Mouse (Mus musculus) ovary, postnatal 10 days (tissue): ENCODE measurements around the gene Tbrg4.

Experiments
- DNase-seq: peaks from one replicate; pipeline ENCODE4 v3.0.0; 2022; ENCODE audit warnings: low spot score

The Tbrg4 gene

DNA sequence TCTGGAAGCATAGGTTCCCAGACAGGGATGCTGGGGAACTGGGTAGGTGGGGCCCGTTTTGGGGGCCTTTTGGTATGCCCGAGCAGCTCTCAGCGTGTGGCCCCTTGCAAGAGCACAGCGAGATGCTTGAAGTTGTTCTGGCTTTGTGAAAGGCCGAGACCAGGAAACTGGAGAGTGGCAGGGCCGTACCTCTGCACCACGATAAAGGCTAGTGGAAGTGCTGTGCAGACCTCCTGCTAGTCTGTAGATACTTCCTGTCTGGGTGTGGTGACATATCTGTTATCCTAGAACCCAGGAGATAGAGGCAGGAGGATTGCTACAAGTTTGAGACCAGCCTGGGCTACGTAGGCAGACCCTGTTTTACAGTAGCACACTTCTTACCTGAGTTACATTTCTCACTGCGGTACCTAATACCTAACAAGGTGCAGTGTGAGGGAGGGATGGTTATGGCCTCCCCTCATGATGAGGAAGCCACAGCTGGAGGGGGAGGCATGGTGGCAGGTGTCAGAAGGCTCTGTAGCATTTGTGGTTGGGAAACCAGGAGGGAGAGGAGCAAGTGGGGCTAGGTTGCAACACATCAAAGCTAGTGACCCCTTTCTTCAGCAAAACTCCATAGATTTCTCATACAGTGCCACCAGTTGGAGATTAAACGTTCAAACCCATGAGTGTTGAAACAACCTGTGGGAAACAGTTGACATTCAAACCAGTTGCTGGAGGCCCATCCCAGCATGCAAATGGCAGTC lies 34.8 kb downstream of the Tbrg4 start:
- no peak for DNase-seq

DNA sequence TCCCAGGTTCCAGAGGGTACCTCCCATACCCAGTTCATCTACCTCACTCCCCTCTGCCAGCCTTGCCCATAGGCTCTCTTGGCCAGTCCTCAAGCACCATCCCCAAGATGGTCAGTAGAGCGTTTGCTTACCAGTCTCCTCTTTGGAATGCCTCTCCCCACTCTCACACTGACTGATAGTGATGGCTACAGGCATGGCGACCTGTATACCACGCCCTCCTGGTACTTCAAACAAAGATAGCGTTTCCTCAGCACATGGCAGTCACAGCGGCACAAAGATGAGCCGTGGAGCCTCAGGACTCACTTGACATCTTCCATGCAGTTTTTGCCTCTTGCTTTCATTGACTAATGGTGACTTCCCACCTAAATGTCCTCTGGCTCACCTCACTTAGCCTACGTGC lies 36.0 kb downstream of the Tbrg4 start:
- no peak for DNase-seq

DNA sequence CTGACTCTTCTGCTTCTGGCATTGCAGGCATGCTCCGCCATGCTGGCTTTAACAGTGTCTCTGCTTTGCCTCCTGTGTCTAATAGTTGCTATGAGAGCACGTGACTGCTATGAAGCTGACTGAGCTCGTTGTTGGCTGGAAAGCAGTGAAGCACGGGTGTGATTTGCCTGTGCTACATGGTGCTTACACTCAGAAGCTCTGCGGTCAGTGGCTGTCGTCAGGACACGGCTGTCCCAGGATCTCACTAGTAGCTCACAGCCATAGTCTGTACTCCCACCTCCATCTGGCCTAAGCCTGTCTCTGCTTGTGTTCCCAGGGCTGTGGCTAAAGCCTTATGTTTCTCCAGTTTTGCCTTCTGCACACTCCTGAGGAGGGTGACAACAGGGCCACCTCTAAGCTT lies 37.6 kb downstream of the Tbrg4 start:
- no peak for DNase-seq

DNA sequence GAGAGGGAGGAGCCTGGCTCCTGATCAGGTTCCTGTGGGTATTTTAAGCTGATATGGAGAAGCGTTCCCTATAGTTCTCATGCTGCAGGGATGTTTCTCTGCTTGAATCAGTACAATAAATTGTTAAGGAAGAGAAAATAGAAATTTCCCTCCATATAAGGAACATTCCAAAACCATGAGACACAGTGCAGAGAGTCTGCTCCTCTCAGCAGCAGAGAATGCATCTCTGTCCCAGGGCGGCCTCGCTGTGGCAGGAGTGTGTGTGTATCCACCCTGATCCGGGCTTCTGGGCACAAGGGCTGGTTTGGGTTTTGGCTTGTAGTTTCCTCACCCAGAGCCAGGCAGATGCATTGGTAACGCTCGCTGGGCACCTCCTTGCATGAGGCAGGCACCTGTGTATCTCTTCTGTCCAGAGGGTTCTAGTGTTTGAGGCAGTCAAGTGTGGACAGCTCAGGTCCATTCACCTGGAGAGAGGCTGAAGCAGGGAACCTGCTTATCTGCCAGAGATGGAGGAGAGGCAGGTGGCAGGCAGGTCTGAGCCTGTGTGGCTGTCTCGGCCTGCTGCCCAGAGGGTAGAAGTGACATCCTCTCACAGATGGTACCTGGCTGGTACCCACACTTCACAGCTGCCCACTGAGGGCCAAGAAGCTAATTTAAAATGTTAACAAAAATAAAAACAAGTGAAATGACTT lies 38.5 kb downstream of the Tbrg4 start:
- no peak for DNase-seq

DNA sequence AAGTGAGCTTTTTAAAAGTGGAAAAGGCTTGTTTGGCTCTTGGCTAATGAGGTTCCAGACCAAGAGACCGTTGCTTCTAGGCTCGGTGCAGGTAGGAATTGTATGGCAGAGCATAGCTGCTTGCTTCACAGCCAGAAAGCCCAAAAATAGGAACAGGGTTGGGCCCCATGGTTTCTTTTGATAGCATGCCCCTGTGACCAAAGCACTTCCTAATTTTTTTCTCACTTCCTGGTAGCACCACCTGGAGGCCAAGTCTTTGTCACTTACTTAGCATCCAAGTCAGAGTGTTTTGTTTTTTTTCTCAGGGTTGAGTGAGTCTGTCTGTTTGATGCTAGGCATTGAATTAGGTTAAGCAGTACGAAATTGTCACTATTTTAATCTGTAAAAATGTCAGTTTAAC lies 39.2 kb downstream of the Tbrg4 start:
- no peak for DNase-seq

DNA sequence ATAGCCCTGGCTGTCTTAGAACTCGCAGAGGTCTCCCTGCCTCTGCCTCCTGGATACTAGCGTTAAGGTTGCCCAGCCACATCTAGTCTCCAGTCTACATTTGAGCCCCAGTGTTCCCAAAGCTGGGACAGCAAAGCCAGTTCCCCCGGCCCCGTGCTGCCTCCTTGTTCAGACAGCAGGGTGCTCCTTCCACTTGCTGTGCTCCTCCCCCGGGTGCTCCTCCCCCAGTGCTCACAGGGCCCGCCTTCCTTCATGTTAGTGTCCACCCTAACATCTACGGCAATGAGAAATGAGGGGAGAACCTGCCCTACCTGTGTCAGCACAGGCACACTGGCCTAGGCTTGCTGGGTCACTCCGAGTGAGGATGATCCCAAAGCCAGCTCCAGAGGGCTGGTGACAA lies 40.1 kb downstream of the Tbrg4 start:
- DNase-seq, result no peak

DNA sequence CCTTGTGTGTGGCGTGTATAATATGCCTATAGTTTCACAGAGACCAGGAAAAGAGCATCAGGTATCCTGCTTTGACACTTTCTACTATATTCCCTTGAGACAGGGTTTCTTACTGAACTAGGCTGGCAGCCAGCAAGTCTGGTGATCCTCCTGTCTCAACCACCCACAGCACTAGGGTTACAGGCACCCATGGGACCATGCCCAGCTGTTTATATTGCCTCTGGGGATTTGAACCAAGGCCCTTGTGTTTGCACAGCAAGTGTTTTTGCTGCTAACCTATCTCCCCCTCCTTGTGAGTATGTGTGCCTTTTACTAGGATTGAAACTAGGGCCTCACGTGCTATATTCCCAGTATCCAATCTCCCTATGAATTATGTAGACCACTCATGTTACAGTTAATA lies 44.3 kb downstream of the Tbrg4 start:
- DNase-seq, result no peak

DNA sequence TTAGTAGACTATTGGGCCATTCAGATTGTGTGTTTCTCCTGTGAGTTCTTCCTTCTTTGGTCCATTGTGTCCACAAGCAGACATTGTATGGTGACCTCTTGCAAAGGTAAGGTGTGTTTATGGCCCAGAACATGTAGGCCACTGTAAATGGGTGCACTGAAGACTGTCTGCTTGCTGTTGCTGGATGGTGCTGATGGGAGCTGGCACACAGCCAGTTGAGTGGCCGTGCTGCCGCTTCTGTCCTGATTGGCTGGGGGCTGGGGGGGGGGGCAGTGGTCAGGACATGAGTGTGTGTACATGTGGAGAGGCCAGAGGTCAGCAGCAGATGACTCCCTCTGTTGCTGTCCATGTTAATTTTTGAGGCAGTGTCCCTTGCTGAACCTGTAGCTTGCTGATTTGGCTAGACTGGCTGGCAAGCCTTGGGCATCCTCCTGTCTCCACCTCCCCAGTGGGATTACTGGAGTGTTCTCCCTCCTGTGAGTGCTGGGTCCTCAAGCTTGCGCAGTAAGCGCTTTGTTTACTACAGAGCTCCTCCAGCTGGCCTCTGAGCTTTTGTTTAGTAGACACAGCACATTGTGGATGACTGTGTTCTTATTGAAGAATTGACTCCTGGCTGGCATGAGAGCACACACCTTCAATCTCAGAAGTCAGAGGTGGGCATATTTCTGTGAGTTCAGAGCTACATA lies 45.7 kb downstream of the Tbrg4 start:
- no peak for DNase-seq

DNA sequence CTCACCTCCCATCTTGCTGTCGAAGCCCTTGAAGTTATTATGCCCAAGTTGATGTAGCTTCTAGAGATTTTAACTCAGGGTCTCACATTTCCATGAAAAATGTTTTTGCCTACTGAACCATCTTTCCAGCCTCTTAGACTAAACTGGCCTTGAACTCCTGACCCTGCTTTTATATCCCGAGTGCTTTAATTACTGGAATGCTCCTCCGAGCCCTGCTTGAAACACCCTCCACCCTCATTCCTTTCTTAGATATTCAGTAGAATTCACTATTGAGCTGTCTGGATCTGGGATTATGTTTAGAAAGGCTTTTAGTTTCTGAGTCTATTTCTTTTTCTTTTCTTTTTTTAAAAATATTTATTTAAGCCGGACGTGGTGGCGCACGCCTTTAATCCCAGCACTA lies 46.5 kb downstream of the Tbrg4 start:
- no peak for DNase-seq

DNA sequence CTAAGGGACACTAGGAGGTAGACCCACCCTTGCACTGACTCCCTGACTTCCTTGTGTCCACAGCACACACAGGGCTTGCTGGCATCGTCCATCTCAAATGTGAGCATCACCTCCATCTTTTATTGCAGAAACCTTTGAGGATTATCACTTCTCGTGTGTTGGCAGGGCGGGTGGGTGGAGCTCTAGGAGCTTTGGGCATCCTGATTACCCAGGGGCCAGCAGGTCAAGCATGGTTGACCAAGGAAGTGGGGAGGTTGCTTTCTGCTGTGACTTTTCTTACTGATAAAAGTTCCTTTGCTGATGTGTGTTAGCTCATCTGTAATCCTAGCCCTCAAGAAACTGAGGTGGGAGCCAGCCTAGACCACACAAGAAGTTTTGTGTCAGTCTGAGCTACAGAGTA lies 49.7 kb downstream of the Tbrg4 start:
- no peak for DNase-seq

DNA sequence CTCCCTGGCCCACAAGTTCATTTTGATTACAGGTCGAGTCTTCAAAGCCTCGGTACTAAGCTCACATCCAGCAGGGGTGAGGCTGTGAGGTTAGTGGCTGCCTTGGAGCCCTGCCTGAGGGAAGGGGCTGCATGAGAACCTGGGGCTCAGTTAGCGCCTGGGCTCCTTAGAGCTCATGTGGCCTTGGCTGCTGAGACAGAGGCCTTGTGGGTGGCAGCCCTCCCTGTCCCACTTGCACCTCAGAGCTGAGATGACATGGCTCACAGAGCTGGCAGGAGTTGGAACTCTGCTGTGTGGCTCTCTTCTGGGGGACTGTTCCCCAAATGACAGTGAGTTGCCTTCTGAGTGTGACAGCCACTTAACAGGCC lies 56.5 kb downstream of the Tbrg4 start:
- DNase-seq, result no peak

DNA sequence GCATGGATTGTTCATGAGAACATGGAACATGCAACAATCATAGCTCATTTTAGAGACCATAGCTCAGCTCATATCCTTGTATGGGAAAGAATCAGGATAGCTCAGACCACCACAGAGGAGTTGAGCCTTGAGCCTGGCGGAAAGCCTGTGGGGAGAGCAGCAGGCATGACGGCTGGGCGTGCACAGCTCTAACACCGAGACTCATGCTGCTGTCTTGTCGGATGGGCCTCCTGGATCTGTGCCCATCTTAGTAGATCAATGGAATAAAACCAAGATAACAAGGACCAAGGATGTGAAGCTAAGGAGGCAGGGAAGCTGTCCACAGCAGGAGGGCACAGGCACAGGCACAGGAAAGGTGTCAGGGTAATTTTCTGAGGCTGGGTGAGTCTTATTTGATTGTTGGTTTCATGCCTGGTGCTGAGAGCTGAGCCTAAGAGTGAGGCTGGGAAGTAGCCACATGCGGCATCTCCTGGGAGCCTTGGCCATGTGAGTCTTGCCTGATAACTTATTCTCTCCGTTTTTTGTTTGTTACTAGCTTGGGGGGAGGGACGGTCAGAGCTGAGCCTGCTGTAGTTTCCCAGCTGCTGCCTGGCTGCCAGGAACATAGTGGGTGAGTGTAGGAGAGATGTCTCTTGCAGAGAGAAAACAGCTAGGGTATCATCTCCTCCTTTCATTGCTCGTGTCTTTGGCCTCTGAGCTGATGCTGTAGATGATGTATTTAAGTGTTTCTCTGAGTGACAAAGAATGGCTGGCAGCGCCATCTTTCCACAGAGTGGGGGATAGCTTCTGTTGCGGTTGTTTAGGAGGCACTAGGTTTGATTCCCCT lies 57.1 kb downstream of the Tbrg4 start:
- DNase-seq, result no peak

DNA sequence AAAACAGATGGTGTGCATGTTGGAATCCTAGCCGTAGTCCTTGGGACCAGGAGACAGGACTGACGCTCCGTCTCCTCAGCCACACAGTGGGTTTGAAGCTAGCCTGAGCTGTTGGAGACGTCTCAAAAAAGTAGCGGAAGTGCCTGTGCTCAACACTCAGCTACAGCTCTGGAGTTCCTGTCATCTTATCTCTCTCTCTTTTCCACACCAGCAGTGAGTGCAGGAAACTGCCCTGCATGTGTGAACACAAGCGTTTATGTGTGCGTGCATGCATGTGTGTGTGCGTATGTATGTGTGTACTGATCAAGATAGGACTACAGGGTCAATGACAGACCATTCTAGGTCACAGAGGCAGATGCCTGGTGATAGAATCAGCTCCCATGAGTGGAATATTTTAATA lies 57.9 kb downstream of the Tbrg4 start:
- no peak for DNase-seq

DNA sequence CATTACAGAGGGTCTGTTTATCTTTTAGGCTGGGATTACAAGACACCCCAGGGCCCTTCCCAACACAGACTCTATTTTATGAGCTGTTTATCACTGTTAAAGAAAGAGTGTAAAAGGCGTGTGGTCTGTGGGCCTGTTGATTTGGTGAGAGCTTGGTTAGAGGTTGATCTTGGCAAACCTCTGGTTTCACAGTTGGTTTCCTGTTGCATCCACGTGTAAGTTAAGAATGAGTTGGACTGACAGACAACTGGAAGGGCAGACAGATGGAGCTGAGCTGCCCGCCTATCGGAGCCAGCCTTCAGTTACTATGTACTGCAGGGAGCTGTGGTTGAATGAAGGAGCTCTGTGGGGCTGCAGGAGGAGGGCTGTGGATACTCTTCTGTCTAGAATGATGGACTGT lies 59.4 kb downstream of the Tbrg4 start:
- DNase-seq, result no peak
